Mouse (Mus musculus) adrenal gland, postnatal 25 days (tissue): ENCODE data around the gene Pgls. TPM values are rescaled to one million over a fixed set of nuclear protein-coding genes. Genes with fewer than 3 reads are reported as not detected.
A peak's percentile ranks its signal among the peaks of the same experiment; 100 is the strongest.

Experiments
- DNase-seq: peaks from one replicate; pipeline ENCODE4 v3.0.0; 2021; ENCODE audit warnings: mixed read lengths
- total RNA-seq: library from RNA; stranded (reverse); gene quantifications from 2 replicates; pipeline ENCODE4 v1.2.3, GENCODE M21; 2021

The Pgls gene
- total RNA-seq, 1 experiment from 2014 or later: 153 TPM

- no peak for DNase-seq
Measured at GRCm38 (mm10) chr8:71598841-71599240, 6.9 kb downstream of the Pgls start.

- no peak for DNase-seq
Measured at GRCm38 (mm10) chr8:71601939-71602665, 10.1 kb downstream of the Pgls start.

GRCm38 (mm10) chr8:71602666-71603334 lies 10.8 kb downstream of the Pgls start:
- peak; percentile 72 for DNase-seq

- no peak for DNase-seq
Measured at GRCm38 (mm10) chr8:71604021-71604420, 12.0 kb downstream of the Pgls start.

- peak; percentile 92 for DNase-seq
Measured at GRCm38 (mm10) chr8:71610822-71611651, 19.1 kb downstream of the Pgls start, which contains the start of gene Colgalt1. TSS of gene Colgalt1 (plus strand) at chr8:71610998.

GRCm38 (mm10) chr8:71612141-71612540 lies 20.2 kb downstream of the Pgls start:
- no peak for DNase-seq

GRCm38 (mm10) chr8:71613418-71613817 lies 21.4 kb downstream of the Pgls start:
- no peak for DNase-seq

GRCm38 (mm10) chr8:71619786-71620185 lies 27.8 kb downstream of the Pgls start:
- DNase-seq: no peak

GRCm38 (mm10) chr8:71625088-71625487 lies 33.1 kb downstream of the Pgls start:
- no peak for DNase-seq

- no peak for DNase-seq
Measured at GRCm38 (mm10) chr8:71626753-71627152, 34.8 kb downstream of the Pgls start.

- DNase-seq: no peak
Measured at GRCm38 (mm10) chr8:71627265-71628099, 35.5 kb downstream of the Pgls start.

GRCm38 (mm10) chr8:71628396-71629095 lies 36.6 kb downstream of the Pgls start:
- no peak for DNase-seq

GRCm38 (mm10) chr8:71629096-71629697 lies 37.2 kb downstream of the Pgls start:
- peak; percentile 98 for DNase-seq

GRCm38 (mm10) chr8:71629781-71630212 lies 37.8 kb downstream of the Pgls start:
- DNase-seq: peak; percentile 71

GRCm38 (mm10) chr8:71630761-71631160 lies 38.8 kb downstream of the Pgls start:
- DNase-seq: no peak

GRCm38 (mm10) chr8:71631897-71632296 lies 39.9 kb downstream of the Pgls start:
- DNase-seq: no peak

- DNase-seq: peak; percentile 80
Measured at GRCm38 (mm10) chr8:71633164-71633563, 41.2 kb downstream of the Pgls start.

- peak; percentile 74 for DNase-seq
Measured at GRCm38 (mm10) chr8:71633981-71634667, 42.1 kb downstream of the Pgls start.

GRCm38 (mm10) chr8:71637149-71638095 lies 45.4 kb downstream of the Pgls start:
- no peak for DNase-seq
